Mouse (Mus musculus) thymus, postnatal 14 days (tissue): ENCODE results near the gene Coa7.
"Not testable (repeated sequence)": the region's sequence is repeated elsewhere in the genome, so short reads cannot be mapped to it uniquely, and the experiment has no call there.

Source experiments
- DNase-seq: peaks from one replicate; pipeline ENCODE4 v3.0.0; 2021

Coa7 gene

GRCm38 (mm10) chr4:108344631-108345083 is 16.7 kb downstream of the Coa7 start:
- no peak for DNase-seq

- no peak for DNase-seq
Measured at GRCm38 (mm10) chr4:108345826-108346225, 17.9 kb downstream of the Coa7 start.

GRCm38 (mm10) chr4:108347111-108347510 is 19.2 kb downstream of the Coa7 start:
- no peak for DNase-seq

GRCm38 (mm10) chr4:108348256-108348875 is 20.4 kb downstream of the Coa7 start:
- no peak for DNase-seq

GRCm38 (mm10) chr4:108349064-108349463 is 21.1 kb downstream of the Coa7 start:
- no peak for DNase-seq

- no peak for DNase-seq
Measured at GRCm38 (mm10) chr4:108349836-108350547, 22.1 kb downstream of the Coa7 start.

GRCm38 (mm10) chr4:108350819-108351218 is 22.9 kb downstream of the Coa7 start:
- no peak for DNase-seq

GRCm38 (mm10) chr4:108353591-108353990 is 25.7 kb downstream of the Coa7 start:
- DNase-seq = not testable (repeated sequence)

GRCm38 (mm10) chr4:108357458-108357857 is 29.5 kb downstream of the Coa7 start:
- no peak for DNase-seq

- no peak for DNase-seq
Measured at GRCm38 (mm10) chr4:108358498-108358897, 30.6 kb downstream of the Coa7 start.

GRCm38 (mm10) chr4:108360136-108361055 is 32.5 kb downstream of the Coa7 start:
- peak; percentile 64 for DNase-seq

- DNase-seq = no peak
Measured at GRCm38 (mm10) chr4:108362321-108363261, 34.7 kb downstream of the Coa7 start.

GRCm38 (mm10) chr4:108363355-108364110 is 35.6 kb downstream of the Coa7 start:
- DNase-seq = no peak

GRCm38 (mm10) chr4:108364111-108364476 is 36.2 kb downstream of the Coa7 start:
- no peak for DNase-seq

GRCm38 (mm10) chr4:108369254-108369653 is 41.3 kb downstream of the Coa7 start:
- no peak for DNase-seq

GRCm38 (mm10) chr4:108370409-108370808 is 42.5 kb downstream of the Coa7 start:
- no peak for DNase-seq

GRCm38 (mm10) chr4:108371421-108371820 is 43.5 kb downstream of the Coa7 start:
- DNase-seq = no peak

- no peak for DNase-seq
Measured at GRCm38 (mm10) chr4:108372166-108372565, 44.2 kb downstream of the Coa7 start.

GRCm38 (mm10) chr4:108379476-108379875 is 51.5 kb downstream of the Coa7 start:
- no peak for DNase-seq

GRCm38 (mm10) chr4:108380146-108380545 is 52.2 kb downstream of the Coa7 start:
- no peak for DNase-seq

GRCm38 (mm10) chr4:108383183-108383714 is 55.3 kb downstream of the Coa7 start, which contains the start of gene Shisal2a:
Shisal2a (minus strand) TSS chr4:108383349.
- DNase-seq = peak; percentile 20
